Mouse (Mus musculus) neural tube, embryonic 14.5 days (tissue): ENCODE results near the gene Dlx6. TPM values are rescaled to one million over a fixed set of nuclear protein-coding genes. Genes with fewer than 3 reads are reported as not detected.
A peak's percentile ranks its signal among the peaks of the same experiment; 100 is the strongest.

ENCODE experiments used
- ATAC-seq: fragments of 200-750 bp; cut with Nextera tagmentation; 2 replicates; pipeline ENCODE4 v1.8.0; 2017; ENCODE audit warnings: low read depth, mild to moderate bottlenecking, moderate TSS enrichment, moderate library complexity
- H3K27ac ChIP-seq: fragments of 300-500 bp; sonication (generic); 2 replicates; pipeline ENCODE4 v1.5.1; 2014; ENCODE audit warnings: low read depth, mild to moderate bottlenecking, control low read depth, low read length, moderate library complexity, mixed read lengths
- H3K27me3 ChIP-seq: fragments of 300-500 bp; sonication (generic); 2 replicates; pipeline ENCODE4 v1.6.1; 2014; ENCODE audit warnings: low read length; ENCODE audit not compliant: control insufficient read depth, insufficient read depth
- H3K36me3 ChIP-seq: fragments of 300-500 bp; sonication (generic); 2 replicates; pipeline ENCODE4 v1.6.1; 2014; ENCODE audit warnings: low read length, mixed read lengths; ENCODE audit not compliant: control insufficient read depth, insufficient read depth
- H3K4me1 ChIP-seq: fragments of 300-500 bp; sonication (generic); 2 replicates; pipeline ENCODE4 v1.6.1; 2014; ENCODE audit warnings: low read length; ENCODE audit not compliant: control insufficient read depth, insufficient read depth
- H3K4me2 ChIP-seq: fragments of 300-500 bp; sonication (generic); 2 replicates; pipeline ENCODE4 v1.6.1; 2014; ENCODE audit warnings: mild to moderate bottlenecking, low read depth, low read length, control low read depth
- H3K4me3 ChIP-seq: fragments of 300-500 bp; sonication (generic); 2 replicates; pipeline ENCODE4 v1.5.1; 2014; ENCODE audit warnings: low read depth, low read length, control low read depth, mixed read lengths
- H3K9ac ChIP-seq: fragments of 300-500 bp; sonication (generic); replicated peaks from 2 replicates; pipeline ENCODE4 v1.6.1; 2014; ENCODE audit warnings: low read depth, mild to moderate bottlenecking, control low read depth, low read length, mixed read lengths
- H3K9me3 ChIP-seq: fragments of 300-500 bp; sonication (generic); 2 replicates; pipeline ENCODE4 v1.6.1; 2016; ENCODE audit warnings: low read length; ENCODE audit not compliant: control insufficient read depth
- WGBS: fragments of 180-500 bp; shearing (Covaris S2); extraction: QIAGEN DNeasy Blood & Tissue Kit; methylation state at CpG from one replicate; pipeline ENCODE4 v1.1.7; 2014; 5-methylcytosine and 5-hydroxymethylcytosine counted together
- polyA plus RNA-seq: library from polyadenylated mRNA; unstranded; fragments of >200 nt; fragmentation: Nextera tagmentation; extraction: Ambion mirVana; gene quantifications from 2 replicates; pipeline ENCODE4 v1.2.1, GENCODE M21; 2014

Gene Dlx6
- polyA plus RNA-seq, 1 experiment from 2014 or later: not detected

DNA sequence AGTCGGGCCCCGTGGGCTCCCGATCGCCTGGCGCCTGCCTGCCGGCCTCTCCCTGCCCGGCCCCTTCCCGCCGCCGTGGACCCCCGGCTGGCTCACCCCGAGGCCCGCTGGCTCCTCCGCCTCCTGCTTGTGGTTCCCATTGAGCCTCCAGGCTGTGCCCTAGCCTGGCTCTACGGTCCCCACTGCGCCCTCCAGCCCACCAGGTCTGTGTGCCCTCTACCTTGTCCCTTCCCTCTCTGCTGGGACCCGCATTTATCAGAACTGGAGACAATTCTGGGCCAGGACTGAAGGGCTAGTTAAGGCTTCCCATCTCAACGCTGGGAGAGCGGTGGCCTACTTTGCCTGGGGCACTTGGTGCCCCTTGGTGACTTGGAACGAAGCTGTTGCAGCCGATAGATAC is 821 bp downstream of the Dlx6 start:
- peak overlapping the region; percentile 26 for H3K4me3 ChIP-seq
- H3K9me3 ChIP-seq: no peaks in the 10 kb centered on the region
- no peaks in the 10 kb centered on the region for H3K36me3 ChIP-seq
- peak overlapping the region; percentile 44 for H3K4me2 ChIP-seq
- no peak overlapping the region for H3K27ac ChIP-seq
- H3K27me3 ChIP-seq: peaks cover 54% of the 10 kb centered on the region
- 0 out of 2 replicates have a peak, but pooled peaks cover 4% of the 10 kb centered on the region for H3K4me1 ChIP-seq
- H3K9ac ChIP-seq: no peak overlapping the region
- ATAC-seq: peak; percentile 22
- WGBS: under 1% methylated on average over 21 of the region's 21 CpGs

DNA sequence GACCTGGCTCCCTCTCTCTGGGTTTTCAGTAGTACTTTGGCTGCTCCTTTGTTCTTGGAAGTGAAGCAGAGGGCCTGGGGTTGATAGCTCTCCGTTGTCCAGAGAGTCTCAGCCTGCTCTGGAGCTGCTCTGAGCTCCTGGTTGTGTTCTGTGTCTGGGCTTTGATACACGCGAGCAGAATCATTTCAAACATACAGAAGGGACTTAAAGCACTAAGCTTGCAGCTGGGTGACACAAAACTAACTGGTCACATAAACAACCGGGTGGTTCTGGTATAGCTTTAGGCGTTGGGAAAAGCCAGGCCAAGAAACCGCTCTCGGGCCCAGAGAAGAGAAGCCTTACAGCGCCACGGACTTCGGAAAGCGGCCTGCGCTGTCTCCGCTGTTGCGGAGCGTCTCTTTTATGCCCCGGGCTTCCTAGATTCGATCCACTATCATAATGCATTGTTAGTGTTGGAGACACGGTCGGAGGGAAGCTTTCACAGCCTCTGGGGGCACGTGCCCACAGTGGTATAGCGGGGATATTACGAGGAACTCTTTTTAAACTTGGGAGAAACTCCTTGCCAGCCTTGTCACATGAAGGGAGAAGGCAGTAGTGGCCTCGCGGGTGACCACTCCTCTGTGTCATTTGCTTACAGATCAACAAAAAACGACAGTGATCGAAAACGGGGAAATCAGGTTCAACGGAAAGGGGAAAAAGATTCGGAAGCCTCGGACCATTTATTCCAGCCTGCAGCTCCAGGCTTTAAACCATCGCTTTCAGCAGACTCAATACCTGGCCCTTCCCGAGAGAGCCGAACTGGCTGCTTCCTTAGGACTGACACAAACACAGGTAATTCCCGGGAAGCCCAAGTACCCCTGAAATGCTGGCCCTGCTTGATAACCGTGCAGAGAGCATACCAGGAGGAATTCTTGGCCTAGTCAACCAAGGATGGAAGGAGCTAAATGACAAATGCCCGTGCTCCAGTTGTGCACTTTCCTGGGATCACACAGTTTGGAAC is 1.6 kb downstream of the Dlx6 start:
- 0 out of 2 replicates have a peak, but pooled peaks cover 4% of the 10 kb centered on the region for H3K4me1 ChIP-seq
- no peak overlapping the region for H3K9ac ChIP-seq

DNA sequence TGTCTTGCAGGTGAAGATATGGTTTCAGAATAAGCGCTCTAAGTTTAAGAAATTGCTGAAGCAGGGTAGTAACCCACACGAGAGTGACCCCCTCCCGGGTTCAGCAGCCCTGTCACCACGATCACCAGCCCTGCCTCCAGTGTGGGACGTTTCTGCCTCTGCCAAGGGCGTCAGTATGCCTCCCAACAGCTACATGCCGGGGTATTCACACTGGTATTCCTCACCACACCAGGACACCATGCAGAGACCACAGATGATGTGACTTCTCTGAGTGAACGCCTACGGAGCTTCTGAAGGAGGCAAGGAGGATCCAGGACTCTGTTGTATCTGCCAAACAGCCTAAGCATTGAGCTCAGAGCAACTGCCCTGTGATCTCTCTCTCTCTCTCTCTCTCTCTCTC is 3.9 kb downstream of the Dlx6 start:
- Histone ChIP-seq H3K4me3 (no peak overlapping the region), H3K27me3 (peaks cover 60% of the 10 kb centered on the region), H3K9me3 (no peaks in the 10 kb centered on the region), H3K36me3 (no peaks in the 10 kb centered on the region), H3K27ac (no peak overlapping the region), H3K4me2 (no peak overlapping the region), H3K9ac (no peak overlapping the region), H3K4me1 (0 out of 2 replicates have a peak, but pooled peaks cover 4% of the 10 kb centered on the region)
- under 1% methylated on average over 9 of the region's 9 CpGs for WGBS
- ATAC-seq: no peak

More for the DNA sequence above, 1.6 kb downstream of the Dlx6 start:
- H3K27me3 ChIP-seq: peaks cover 56% of the 10 kb centered on the region
- no peak overlapping the region for H3K4me3 ChIP-seq
- ATAC-seq: no peak
- under 1% methylated on average over 36 of the region's 36 CpGs for WGBS
- no peaks in the 10 kb centered on the region for H3K9me3 ChIP-seq
- H3K36me3 ChIP-seq: no peaks in the 10 kb centered on the region
- H3K27ac ChIP-seq: no peak overlapping the region
- no peak overlapping the region for H3K4me2 ChIP-seq

DNA sequence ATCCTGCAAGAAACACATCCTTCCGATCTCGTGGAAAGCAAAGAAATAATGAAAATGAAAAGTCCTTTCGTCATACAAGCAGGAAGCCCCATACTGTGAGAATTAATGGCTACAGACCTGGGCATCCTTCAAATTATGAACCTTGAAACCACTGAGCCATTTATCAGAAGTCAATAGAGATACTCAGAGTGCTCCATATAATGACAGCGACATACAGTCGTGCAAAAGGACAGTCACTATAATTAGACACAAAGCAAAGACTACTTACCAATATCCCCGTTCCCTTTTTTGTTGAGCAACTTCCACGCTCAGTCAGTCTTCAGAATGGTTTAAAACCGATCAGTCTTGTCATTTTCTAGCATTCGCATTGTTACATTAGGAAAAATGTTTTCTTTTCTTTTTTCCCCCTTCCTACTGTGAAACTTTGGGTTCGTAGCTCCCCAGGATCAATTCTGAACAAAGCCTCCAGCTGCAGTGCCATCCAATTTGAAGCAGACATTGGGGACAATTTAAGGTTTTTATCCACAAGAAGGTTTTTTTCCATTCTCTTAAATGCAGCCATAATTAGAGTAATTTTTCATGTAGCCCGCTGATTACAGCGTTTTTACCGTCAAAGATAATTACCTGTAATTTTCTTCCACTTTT is 6.0 kb downstream of the Dlx6 start:
- Histone ChIP-seq H3K9ac (no peak overlapping the region), H3K27ac (no peak overlapping the region), H3K4me2 (no peak overlapping the region), H3K9me3 (no peaks in the 10 kb centered on the region), H3K4me3 (no peak overlapping the region), H3K36me3 (no peaks in the 10 kb centered on the region), H3K4me1 (no peaks in the 10 kb centered on the region), H3K27me3 (peaks cover 57% of the 10 kb centered on the region)
- WGBS: 2% methylated on average over 13 of the region's 13 CpGs
- no peak for ATAC-seq

DNA sequence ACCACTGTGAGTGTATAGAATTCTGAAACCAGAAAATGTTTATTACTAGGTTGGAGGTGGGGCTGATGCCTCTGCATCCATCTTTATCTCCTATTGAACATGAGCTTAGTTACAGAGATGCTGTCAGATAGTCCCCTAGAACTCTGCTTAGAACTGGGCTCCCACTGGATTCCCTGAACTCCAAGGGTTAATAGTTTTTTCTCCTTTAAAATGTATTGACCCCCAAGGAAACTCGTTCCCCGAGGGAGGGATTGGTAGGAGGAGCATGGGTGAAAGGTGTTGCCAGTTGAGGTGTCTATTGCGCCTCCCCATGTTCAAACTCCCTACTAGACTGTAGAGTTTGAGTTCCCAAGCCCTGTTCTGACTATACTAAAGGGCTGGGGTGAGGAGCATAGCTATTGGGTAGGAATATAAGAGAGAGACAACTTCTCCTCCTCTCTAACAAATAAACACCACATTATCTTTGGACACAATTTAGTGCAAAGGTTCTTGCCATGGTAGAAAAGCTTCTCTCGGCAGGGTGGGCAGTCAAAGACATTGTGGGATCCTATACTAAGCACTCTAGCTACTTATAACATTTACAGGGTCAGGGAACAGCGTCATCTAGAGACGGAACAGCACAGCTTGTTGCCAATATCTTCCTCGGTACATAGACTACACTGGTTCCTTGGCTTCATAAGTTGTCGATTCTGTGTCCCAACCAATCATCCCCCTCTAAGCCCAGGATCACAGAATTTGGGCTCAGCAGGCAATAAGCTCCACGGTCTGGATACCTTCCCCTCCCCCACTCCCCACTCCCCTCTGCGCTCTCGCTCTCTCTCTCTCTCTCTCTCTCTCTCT is 7.0 kb downstream of the Dlx6 start:
- no peak overlapping the region for H3K4me3 ChIP-seq
- no peak for ATAC-seq
- no peaks in the 10 kb centered on the region for H3K36me3 ChIP-seq
- no peaks in the 10 kb centered on the region for H3K4me1 ChIP-seq
- H3K27me3 ChIP-seq: peaks cover 57% of the 10 kb centered on the region
- no peaks in the 10 kb centered on the region for H3K9me3 ChIP-seq
- H3K9ac ChIP-seq: no peak overlapping the region
- no peak overlapping the region for H3K27ac ChIP-seq
- WGBS: 0% methylated on average over 11 of the region's 11 CpGs
- no peak overlapping the region for H3K4me2 ChIP-seq

DNA sequence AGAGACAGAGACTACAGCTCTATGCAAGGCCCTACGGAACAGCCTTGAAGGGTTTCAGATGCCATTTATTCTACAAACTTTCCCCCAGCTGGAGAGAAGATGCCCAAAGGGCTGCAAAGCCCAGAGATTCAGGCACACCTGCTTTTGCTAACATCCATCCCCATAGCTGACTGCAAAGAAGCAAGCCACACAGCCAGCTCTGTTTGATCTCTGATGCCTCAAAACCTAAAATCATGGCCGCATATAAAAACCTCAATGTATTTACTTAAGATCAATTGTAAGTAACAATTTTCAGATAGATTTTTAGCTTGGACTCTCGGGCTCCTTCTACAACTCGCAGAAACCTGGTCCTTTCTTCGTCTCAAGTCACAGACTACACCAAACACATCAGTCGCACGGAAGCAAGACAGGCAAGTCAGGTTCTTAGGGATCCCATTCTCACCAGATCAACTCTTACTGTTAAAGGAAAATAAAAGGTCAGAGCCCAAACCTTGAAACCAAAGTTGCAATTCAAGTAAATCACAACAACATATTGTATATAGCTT is 7.8 kb downstream of the Dlx6 start:
- peaks cover 56% of the 10 kb centered on the region for H3K27me3 ChIP-seq
- H3K4me1 ChIP-seq: no peaks in the 10 kb centered on the region
- no peak overlapping the region for H3K27ac ChIP-seq
- H3K4me2 ChIP-seq: no peak overlapping the region
- H3K36me3 ChIP-seq: no peaks in the 10 kb centered on the region
- H3K9ac ChIP-seq: no peak overlapping the region
- H3K4me3 ChIP-seq: no peak overlapping the region
- WGBS: under 1% methylated on average over 7 of the region's 7 CpGs
- H3K9me3 ChIP-seq: no peaks in the 10 kb centered on the region
- ATAC-seq: no peak

DNA sequence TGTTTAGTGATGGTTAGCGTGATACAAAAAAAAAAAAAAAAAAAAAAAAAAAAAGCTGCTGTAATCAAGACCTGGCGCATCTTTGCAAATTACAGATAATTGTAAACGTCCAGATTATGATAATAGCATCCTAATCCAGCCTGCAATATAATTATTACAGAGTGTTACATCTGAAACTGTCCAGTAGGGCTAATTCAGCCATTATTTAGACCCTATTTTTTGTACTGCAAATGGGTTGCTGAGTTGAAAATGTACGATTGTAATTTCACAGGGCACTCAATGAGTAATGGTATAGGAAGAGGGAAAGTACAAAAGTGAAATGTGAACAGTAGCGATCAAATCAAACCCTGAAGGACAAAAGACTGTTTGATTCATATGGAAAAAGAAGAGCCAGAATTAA is 8.6 kb downstream of the Dlx6 start:
- WGBS: 3% methylated on average over 5 of the region's 5 CpGs
- Histone ChIP-seq H3K4me2 (no peak overlapping the region), H3K4me3 (no peak overlapping the region), H3K9ac (no peak overlapping the region), H3K4me1 (no peaks in the 10 kb centered on the region), H3K27ac (no peak overlapping the region), H3K27me3 (peaks cover 54% of the 10 kb centered on the region), H3K9me3 (no peaks in the 10 kb centered on the region), H3K36me3 (no peaks in the 10 kb centered on the region)
- ATAC-seq: no peak

DNA sequence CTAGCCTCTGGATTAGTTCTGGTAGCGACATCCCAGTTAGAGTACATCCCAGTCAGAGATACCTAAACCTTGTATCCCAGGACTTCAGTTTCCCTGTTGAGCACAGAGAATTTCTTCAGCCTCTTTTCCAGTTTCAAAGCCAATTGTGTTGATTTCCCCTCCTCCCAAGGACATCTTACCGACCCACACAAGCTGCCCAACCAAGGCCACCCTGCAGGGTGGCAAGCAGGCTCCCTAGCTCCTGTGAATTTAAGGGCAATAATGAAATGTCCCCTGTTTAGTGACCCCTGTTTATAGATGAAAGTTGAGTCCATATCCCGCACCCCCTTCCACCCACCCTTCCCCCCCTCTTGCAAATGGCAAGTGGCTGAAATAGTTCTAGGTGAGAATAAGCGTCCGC is 9.7 kb downstream of the Dlx6 start:
- H3K4me3 ChIP-seq: no peak overlapping the region
- H3K27me3 ChIP-seq: peaks cover 53% of the 10 kb centered on the region
- H3K4me2 ChIP-seq: no peak overlapping the region
- 2% methylated on average over 5 of the region's 5 CpGs for WGBS
- no peak for ATAC-seq
- H3K9me3 ChIP-seq: no peaks in the 10 kb centered on the region
- no peak overlapping the region for H3K9ac ChIP-seq
- no peaks in the 10 kb centered on the region for H3K36me3 ChIP-seq
- no peaks in the 10 kb centered on the region for H3K4me1 ChIP-seq
- no peak overlapping the region for H3K27ac ChIP-seq
